ENCODE assay signal across 10 mouse cellular contexts in the genomic region with DNA sequence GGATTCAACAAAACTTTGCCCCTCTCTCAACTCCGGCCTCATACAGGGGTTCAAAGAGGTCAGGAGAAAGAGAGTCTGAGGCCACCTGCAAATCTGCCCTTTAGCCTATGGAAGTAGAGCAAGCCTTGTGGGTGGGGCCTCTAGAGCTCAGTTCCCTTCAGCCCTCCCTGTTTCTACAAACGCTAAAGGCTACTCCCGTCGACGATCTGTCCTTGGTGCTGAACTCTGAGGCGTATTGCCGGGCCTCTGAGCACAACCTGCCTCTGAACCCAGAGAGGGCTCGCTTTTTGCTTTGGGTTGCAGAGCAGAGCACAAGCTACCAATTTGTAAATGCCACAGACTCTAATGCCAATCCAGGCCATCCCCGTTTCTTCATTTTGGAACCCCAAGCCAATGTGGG. TPM values are rescaled to one million over a fixed set of nuclear protein-coding genes. Genes with fewer than 3 reads are reported as not detected.
DNase-seq lines count a peak whose midpoint lies in the region; ATAC-seq and TF ChIP-seq lines count a peak whose summit lies in the region.
"Had no signal": no experiment of that assay in that cellular context is flagged by ENCODE, and none has a peak within 500 bp of the region (broad histone marks: within the 10 kb centered on the region; RNA-seq: fewer than 3 reads in every experiment).

No protein-coding gene starts in this region.

- H3K4me1 ChIP-seq in lung, adult 2 months (ENCODE audit: control insufficient read depth, insufficient read depth, low read length): no peaks in the 10 kb centered on the region
- peaks cover 28% of the 10 kb centered on the region for H3K4me1 ChIP-seq in hindbrain, embryonic 16.5 days (ENCODE audit: control insufficient read depth, insufficient read depth, low read depth, low read length)
- peaks cover 36% of the 10 kb centered on the region for H3K4me1 ChIP-seq in neural tube, embryonic 13.5 days (replicated peaks)

- peak; percentile 15 for DNase-seq in lung, postnatal 14 days
- DNase-seq in lung, adult 2 months: no peak
- peak; percentile 54 for DNase-seq in c-Kit-positive CD71-positive TER-119-positive erythroid progenitor cells, embryonic 14.5 days (ENCODE audit: low spot score)
- DNase-seq in heart, postnatal 36 days: no peak
- DNase-seq in gastrocnemius, postnatal 36 days: no peak

- no peaks in the 10 kb centered on the region for H3K9me3 ChIP-seq in hindbrain, embryonic 16.5 days (ENCODE audit: control insufficient read depth, low read length)
- H3K9me3 ChIP-seq in neural tube, embryonic 13.5 days: no peaks in the 10 kb centered on the region
- H3K9me3 ChIP-seq: embryonic facial prominence, embryonic 13.5 days; megakaryocyte, embryonic 14.5 days had no signal

- intact Hi-C loops in heart, postnatal 36 days (cut with DNase I): no loop called here
- intact Hi-C loops in gastrocnemius, postnatal 36 days (cut with DNase I): no loop called here

- WGBS in lung, adult 2 months: 8% methylated on average over 9 of the region's 9 CpGs
- WGBS in hindbrain, embryonic 16.5 days: 10% methylated on average over 9 of the region's 9 CpGs
- WGBS in neural tube, embryonic 13.5 days: 11% methylated on average over 9 of the region's 9 CpGs

- TF ChIP-seq CTCF in lung, adult 2 months (IDR thresholded peaks at IDR 0.05; ENCODE audit: insufficient read depth, low read length): no peak

- no peak overlapping the region for H3K4me3 ChIP-seq in lung, adult 2 months (replicated peaks; ENCODE audit: extremely low read depth, low read depth, low read length)
- peak overlapping the region; percentile 67 for H3K4me3 ChIP-seq in hindbrain, embryonic 16.5 days (ENCODE audit: low read length)
- peak overlapping the region; percentile 76 for H3K4me3 ChIP-seq in neural tube, embryonic 13.5 days
- H3K4me3 ChIP-seq: embryonic facial prominence, embryonic 13.5 days; megakaryocyte, embryonic 14.5 days had no signal

- H3K27me3 ChIP-seq in hindbrain, embryonic 16.5 days (replicated peaks; ENCODE audit: control insufficient read depth, insufficient read depth, low read length): no peaks in the 10 kb centered on the region
- peaks cover 47% of the 10 kb centered on the region for H3K27me3 ChIP-seq in neural tube, embryonic 13.5 days

- H3K27ac ChIP-seq in hindbrain, embryonic 16.5 days (ENCODE audit: low read depth, low read length): no peak overlapping the region
- no peak overlapping the region for H3K27ac ChIP-seq in neural tube, embryonic 13.5 days (replicated peaks)
- H3K27ac ChIP-seq: embryonic facial prominence, embryonic 13.5 days had no signal

- peak overlapping the region; percentile 35 for H3K9ac ChIP-seq in hindbrain, embryonic 16.5 days (ENCODE audit: low read depth, low read length)
- H3K9ac ChIP-seq in neural tube, embryonic 13.5 days: peak overlapping the region; percentile 89
- H3K9ac ChIP-seq: embryonic facial prominence, embryonic 13.5 days had no signal

- H3K4me2 ChIP-seq in hindbrain, embryonic 16.5 days (ENCODE audit: low read length): peak overlapping the region; percentile 84
- H3K4me2 ChIP-seq in neural tube, embryonic 13.5 days: peak overlapping the region; percentile 82
- H3K4me2 ChIP-seq: embryonic facial prominence, embryonic 13.5 days had no signal

- H3K36me3 ChIP-seq in hindbrain, embryonic 16.5 days (ENCODE audit: control insufficient read depth, insufficient read depth, low read length): peaks cover 7% of the 10 kb centered on the region; the same call in 1 of the 2 replicates
- peaks cover 42% of the 10 kb centered on the region for H3K36me3 ChIP-seq in neural tube, embryonic 13.5 days
- H3K36me3 ChIP-seq: embryonic facial prominence, embryonic 13.5 days had no signal

- no peak for ATAC-seq in hindbrain, embryonic 16.5 days
- ATAC-seq in neural tube, embryonic 13.5 days (ENCODE audit: low read depth): no peak
- ATAC-seq in cerebellum, adult (ENCODE audit: insufficient number of reproducible peaks, low FRiP score, low TSS enrichment): no peak

- no peak for TF ChIP-seq POLR2A in lung, adult 2 months (IDR thresholded peaks at IDR 0.05; ENCODE audit: borderline replicate concordance, extremely low read depth, low read depth, low read length)

RNA-seq across cellular contexts. Expression of a gene that starts 3.1 kb away (rescaled TPM):
- 0.10 and 0.15 TPM in 2 replicates for polyA plus RNA-seq in lung, adult 2 months (2012; rRNA removed)
- 178 and 200 TPM in 2 replicates for polyA plus RNA-seq in hindbrain, embryonic 16.5 days (2015; fragmentation: Nextera tagmentation; extraction: Ambion mirVana)
- 131 and 136 TPM in 2 replicates for polyA plus RNA-seq in neural tube, embryonic 13.5 days (2015; fragmentation: Nextera tagmentation; extraction: Ambion mirVana)
- under 1 TPM in 1 of 2 experiments, not detected in 1; 0.06 TPM for total RNA-seq in heart, postnatal 36 days (2021)
- total RNA-seq in gastrocnemius, postnatal 36 days (2021): not detected

RNA-seq across cellular contexts. Expression of a gene that starts 13.5 kb away (rescaled TPM):
- 10.7 and 14.6 TPM in 2 replicates for polyA plus RNA-seq in lung, adult 2 months (2012; rRNA removed)
- polyA plus RNA-seq in hindbrain, embryonic 16.5 days (2015; fragmentation: Nextera tagmentation; extraction: Ambion mirVana): 46.7 and 51.6 TPM in 2 replicates
- polyA plus RNA-seq in neural tube, embryonic 13.5 days (2015; fragmentation: Nextera tagmentation; extraction: Ambion mirVana): 34.8 and 40.6 TPM in 2 replicates
- total RNA-seq in heart, postnatal 36 days (2021): 1 to 10 TPM; 8.3 to 8.5 TPM
- total RNA-seq in gastrocnemius, postnatal 36 days (2021): 1 to 10 TPM; 4.3 to 4.6 TPM

RNA-seq across cellular contexts. Expression of a gene that starts 21.3 kb away (rescaled TPM):
- polyA plus RNA-seq in lung, adult 2 months (2012; rRNA removed): 19.0 and 28.6 TPM in 2 replicates
- polyA plus RNA-seq in hindbrain, embryonic 16.5 days (2015; fragmentation: Nextera tagmentation; extraction: Ambion mirVana): 12.3 and 12.5 TPM in 2 replicates
- polyA plus RNA-seq in neural tube, embryonic 13.5 days (2015; fragmentation: Nextera tagmentation; extraction: Ambion mirVana): 11.9 and 12.6 TPM in 2 replicates
- 10 to 100 TPM; 17.2 to 19.6 TPM for total RNA-seq in heart, postnatal 36 days (2021)
- 1 to 10 TPM; 6.2 to 9.3 TPM for total RNA-seq in gastrocnemius, postnatal 36 days (2021)

RNA-seq across cellular contexts. Expression of a gene that starts 21.7 kb away (rescaled TPM):
- 76.5 and 79.0 TPM in 2 replicates for polyA plus RNA-seq in lung, adult 2 months (2012; rRNA removed)
- polyA plus RNA-seq in hindbrain, embryonic 16.5 days (2015; fragmentation: Nextera tagmentation; extraction: Ambion mirVana): 56.4 and 57.1 TPM in 2 replicates
- 54.5 and 56.0 TPM in 2 replicates for polyA plus RNA-seq in neural tube, embryonic 13.5 days (2015; fragmentation: Nextera tagmentation; extraction: Ambion mirVana)
- 10 to 100 TPM; 23.5 to 23.7 TPM for total RNA-seq in heart, postnatal 36 days (2021)
- 10 to 100 TPM; 14.2 to 16.3 TPM for total RNA-seq in gastrocnemius, postnatal 36 days (2021)

RNA-seq across cellular contexts. Expression of a gene that starts 21.9 kb away (rescaled TPM):
- 0.31 and 0.50 TPM in 2 replicates for polyA plus RNA-seq in lung, adult 2 months (2012; rRNA removed)
- 0.85 and 1.2 TPM in 2 replicates for polyA plus RNA-seq in hindbrain, embryonic 16.5 days (2015; fragmentation: Nextera tagmentation; extraction: Ambion mirVana)
- polyA plus RNA-seq in neural tube, embryonic 13.5 days (2015; fragmentation: Nextera tagmentation; extraction: Ambion mirVana): 0.52 and 0.53 TPM in 2 replicates
- total RNA-seq in heart, postnatal 36 days (2021): under 1 TPM; 0.25 to 0.49 TPM
- under 1 TPM; 0.28 to 0.32 TPM for total RNA-seq in gastrocnemius, postnatal 36 days (2021)

Comparison
In these comparisons a context has a peak if more than half of its experiments do, and no peak if none do; other contexts are left out.
1. DNase-seq: peak in lung, postnatal 14 days (single experiment) and c-Kit-positive CD71-positive TER-119-positive erythroid progenitor cells, embryonic 14.5 days (single experiment); none in lung, adult 2 months (single experiment), heart, postnatal 36 days (0 of 2) and gastrocnemius, postnatal 36 days (0 of 2).
2. RNA of a gene that starts 3.1 kb away (polyA plus RNA-seq): 178 to 200 TPM in hindbrain, embryonic 16.5 days and 131 to 136 TPM in neural tube, embryonic 13.5 days; 0.10 to 0.15 TPM in lung, adult 2 months; every median in the first group is over 100 times any median in the second.